Mouse (Mus musculus): ENCODE data around the gene Anp32a.

Gene Anp32a

GRCm38 (mm10) chr9:62370648-62371280, 29.7 kb downstream of the Anp32a start:
- no peak for DNase-seq

GRCm38 (mm10) chr9:62371745-62372555, 30.9 kb downstream of the Anp32a start:
- DNase-seq = no peak

GRCm38 (mm10) chr9:62372556-62373221, 31.6 kb downstream of the Anp32a start:
- no peak for DNase-seq

GRCm38 (mm10) chr9:62373222-62374123, 32.4 kb downstream of the Anp32a start:
- peak; percentile 88 for DNase-seq

GRCm38 (mm10) chr9:62374276-62374675, 33.2 kb downstream of the Anp32a start:
- no peak for DNase-seq

- DNase-seq = no peak
Measured at GRCm38 (mm10) chr9:62377897-62378296, 36.8 kb downstream of the Anp32a start.

- no peak for DNase-seq
Measured at GRCm38 (mm10) chr9:62380351-62380750, 39.3 kb downstream of the Anp32a start.

GRCm38 (mm10) chr9:62381402-62381913, 40.4 kb downstream of the Anp32a start:
- peak; percentile 39 for DNase-seq

GRCm38 (mm10) chr9:62382519-62383084, 41.5 kb downstream of the Anp32a start:
- DNase-seq = no peak

GRCm38 (mm10) chr9:62385062-62385461, 44.0 kb downstream of the Anp32a start:
- no peak for DNase-seq

GRCm38 (mm10) chr9:62385727-62386518, 44.8 kb downstream of the Anp32a start:
- DNase-seq = no peak

GRCm38 (mm10) chr9:62389735-62390134, 48.6 kb downstream of the Anp32a start:
- no peak for DNase-seq

GRCm38 (mm10) chr9:62393531-62393930, 52.4 kb downstream of the Anp32a start:
- no peak for DNase-seq

- no peak for DNase-seq
Measured at GRCm38 (mm10) chr9:62394163-62394562, 53.1 kb downstream of the Anp32a start.

- no peak for DNase-seq
Measured at GRCm38 (mm10) chr9:62400531-62401170, 59.6 kb downstream of the Anp32a start.

GRCm38 (mm10) chr9:62401589-62401988, 60.5 kb downstream of the Anp32a start:
- DNase-seq = no peak

- DNase-seq = no peak
Measured at GRCm38 (mm10) chr9:62406423-62407013, 65.4 kb downstream of the Anp32a start.

- peak; percentile 50 for DNase-seq
Measured at GRCm38 (mm10) chr9:62407357-62408146, 66.5 kb downstream of the Anp32a start.

GRCm38 (mm10) chr9:62418742-62419141, 77.6 kb downstream of the Anp32a start:
- DNase-seq = no peak

All from lung, postnatal 14 days (tissue).